Mouse (Mus musculus) naive thymus-derived CD4-positive, alpha-beta T cell, adult 2 months (primary cell): Measurements from ENCODE around the gene Zfp334.

Source experiments
- DNase-seq: peaks from one replicate; pipeline ENCODE4 v3.0.0-alpha.2; 2011; ENCODE audit warnings: low read depth

Zfp334 gene

DNA sequence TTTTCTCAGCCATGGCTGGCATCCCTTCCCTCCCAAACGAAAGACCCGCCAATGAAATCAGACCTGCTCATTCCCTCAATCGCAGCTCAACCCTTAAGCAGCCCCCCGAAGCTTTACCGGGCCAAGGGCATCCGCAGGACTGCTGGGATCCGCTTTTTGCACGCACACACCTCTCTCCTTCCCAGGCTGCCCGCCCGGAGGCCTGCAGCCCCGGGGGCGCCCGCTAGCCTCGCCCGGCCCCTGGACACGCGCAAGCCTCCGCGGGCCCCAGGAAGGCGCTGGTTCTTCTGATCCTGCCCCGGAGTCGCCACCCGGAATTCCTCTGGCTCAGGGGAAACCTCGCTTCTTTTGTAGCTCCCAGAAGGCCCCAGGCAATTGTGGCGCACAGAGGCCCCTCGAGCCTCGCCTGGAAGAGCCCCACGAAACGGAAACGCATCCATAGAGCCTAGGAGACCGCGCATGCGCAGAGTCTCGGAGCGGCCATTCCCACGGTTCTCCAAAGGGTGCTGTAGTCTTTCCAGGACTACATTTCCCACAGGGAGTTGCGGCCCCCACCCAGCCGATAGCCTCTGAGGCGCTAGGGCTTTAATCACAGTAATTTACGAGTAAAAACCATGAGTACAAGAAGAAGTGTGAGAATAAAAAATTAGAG, at the start of gene Zfp334:
TSS of gene Zfp334 (minus strand) at position 416 of the 652 bp plus-strand sequence.
- no peak for DNase-seq

DNA sequence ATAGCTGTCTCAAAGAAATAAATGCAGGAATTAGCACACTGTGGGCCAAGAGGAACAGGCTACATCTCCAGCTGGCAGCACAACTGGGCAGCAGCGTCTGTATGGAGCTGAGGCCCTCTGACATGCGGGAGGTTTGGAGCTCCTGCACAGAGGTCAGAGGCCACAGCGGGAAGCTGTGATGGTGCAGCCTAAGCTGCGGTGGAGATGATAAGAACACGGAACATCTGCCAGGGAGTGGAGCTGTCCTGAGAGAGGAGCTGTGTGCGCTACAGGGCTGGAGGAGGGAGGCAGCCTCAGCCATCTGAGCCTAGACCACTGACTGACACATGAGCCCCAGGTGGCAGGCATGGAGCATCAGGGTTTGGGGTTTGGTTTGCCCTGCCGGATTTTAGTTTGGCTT, 40.6 kb upstream of the Zfp334 start:
- no peak for DNase-seq

DNA sequence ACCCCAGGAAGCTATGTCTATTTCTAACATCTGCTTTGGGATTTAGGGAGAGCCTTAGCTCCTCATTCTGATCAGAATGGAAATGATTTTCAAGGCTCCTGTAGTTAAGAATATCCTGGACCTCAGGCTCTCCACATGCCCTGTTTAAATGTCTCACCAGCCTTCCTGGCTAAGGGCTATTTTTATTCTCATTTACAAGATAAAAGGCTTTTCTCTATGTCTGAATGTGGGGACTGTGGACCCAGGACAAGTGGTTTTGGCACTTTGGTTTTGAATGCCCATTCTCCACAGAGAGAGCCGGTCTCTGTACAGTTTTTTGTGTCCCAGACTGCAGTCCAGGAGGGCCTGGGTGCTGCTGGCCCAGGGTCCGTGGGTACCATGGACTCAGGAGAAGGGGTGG, 32.1 kb upstream of the Zfp334 start:
- no peak for DNase-seq

DNA sequence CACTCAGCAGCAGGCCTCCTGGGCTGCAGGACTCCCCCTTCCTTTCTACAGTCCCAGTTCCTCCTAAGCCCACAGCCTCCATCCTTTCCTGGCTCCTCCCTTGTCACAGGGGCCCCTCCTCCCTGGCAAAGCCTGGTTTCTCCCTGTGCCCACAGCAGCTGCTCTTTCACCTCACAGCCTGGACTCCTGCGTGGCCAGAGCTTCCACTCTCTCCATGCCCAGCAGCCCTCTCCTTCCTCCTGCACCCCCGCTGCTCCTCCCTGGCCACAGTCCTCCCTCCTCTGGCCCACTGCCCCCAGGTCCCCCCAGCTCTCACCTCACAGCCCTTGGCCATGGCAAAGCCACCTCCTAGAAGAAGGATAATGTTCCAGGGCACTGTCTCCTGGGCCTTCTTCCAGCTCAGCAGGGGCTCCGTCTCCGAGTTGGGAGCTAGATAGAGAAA, 31.6 kb upstream of the Zfp334 start:
- no peak for DNase-seq

DNA sequence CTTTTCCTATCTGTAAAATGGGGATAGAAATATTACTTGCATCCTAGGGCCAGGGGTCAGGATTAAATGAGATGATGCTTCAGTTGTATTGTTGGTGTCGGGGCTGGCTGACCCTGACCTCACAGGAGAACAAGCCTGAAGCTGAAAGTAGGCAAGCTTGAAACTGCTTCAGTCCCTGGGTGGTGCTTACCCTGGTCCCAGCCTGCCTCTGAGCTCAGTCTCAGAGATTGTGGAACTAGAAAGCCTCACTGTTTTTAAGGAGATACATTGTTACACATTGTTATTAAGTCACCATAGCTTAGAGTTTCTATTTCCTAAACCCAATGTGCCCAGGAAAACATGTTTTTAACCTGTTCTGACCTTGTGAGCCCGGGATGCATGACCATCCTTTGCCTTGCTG, 30.5 kb upstream of the Zfp334 start:
- DNase-seq, result no peak

DNA sequence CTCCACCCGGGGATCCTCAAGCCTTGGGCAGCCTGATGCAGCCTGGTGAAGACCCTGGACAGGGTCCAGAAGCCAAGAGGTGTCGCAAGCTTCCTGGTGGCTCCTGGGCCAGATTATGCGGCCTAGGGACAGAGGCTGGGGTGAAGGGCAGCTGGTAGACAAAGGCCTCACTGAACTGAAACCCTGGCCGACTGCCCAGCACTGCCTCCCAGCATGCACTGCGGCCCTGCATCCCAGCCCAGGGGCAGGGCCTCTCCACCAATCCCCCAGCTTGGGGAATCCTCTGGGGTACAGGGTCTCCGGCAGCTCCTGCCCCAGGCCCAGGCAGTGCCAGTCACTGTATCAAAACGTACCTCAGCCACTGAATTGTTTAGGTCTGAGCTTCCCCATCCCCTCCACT, 29.2 kb upstream of the Zfp334 start:
- DNase-seq, result no peak

DNA sequence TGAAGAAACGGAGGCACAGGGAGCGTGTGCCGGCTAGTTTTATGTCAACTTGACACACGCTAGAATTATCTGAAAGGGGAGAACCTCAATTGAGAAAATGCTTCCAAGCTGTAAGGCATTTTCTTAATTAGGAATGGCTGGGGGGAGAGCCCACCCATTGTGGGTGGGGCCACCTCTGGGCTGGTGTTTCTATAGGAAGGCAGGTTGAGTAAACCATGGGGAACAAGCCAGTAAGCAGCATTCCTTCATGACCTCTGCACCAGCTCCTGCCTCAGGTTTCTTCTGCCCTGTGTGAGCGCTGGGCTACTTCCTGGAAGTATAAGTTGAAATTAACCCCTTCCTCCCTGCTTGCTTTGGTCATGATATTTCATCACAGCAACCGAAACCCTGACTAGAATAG, 27.7 kb upstream of the Zfp334 start:
- DNase-seq, result no peak

DNA sequence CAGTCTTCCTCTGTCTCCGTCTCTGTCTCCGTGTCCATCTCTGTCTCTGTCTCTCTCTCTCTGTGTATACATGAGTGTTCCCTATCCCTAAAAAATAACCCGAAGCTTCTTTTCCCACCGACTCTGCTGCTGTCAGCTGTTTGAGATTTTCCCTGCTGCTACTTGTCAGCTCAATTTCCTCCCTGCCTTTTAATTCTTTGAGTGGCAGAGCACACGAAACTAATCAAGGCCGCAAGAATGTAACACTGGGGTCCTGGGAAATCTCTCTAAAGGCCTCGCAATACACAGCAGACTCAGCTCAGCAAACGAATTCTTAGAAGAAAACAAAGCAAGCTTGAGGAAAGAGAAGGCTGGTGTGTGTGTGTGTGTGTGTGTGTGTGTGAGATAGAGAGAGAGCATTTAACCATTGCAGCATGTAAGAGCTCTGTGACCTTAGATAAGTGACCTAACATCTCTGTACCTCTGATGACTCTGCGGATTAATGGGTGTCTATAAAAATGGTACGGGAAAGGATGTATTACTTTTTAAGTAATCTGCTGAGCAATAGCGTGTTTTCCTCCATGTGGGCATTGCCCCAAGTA, 27.2 kb upstream of the Zfp334 start:
- no peak for DNase-seq

DNA sequence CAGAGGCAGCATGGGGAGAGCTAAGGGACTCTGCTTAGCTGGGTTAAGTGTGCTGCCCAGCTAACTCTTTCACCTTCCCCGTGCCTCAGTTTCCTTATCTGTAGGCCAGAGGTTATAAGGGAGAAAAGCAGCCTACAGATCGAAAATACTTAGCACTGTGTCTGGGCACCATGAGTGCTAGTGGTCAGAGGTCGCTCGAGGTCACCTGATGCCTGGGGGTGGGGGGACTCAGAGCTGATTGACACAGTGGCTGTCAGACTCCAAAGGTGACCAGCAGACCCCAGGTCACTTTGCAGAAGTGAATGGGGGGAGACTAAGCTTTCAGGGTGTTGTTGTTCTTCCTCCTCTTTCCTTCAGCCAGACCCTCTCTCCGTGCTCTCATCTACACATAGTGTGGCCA, 26.3 kb upstream of the Zfp334 start:
- DNase-seq, result no peak

DNA sequence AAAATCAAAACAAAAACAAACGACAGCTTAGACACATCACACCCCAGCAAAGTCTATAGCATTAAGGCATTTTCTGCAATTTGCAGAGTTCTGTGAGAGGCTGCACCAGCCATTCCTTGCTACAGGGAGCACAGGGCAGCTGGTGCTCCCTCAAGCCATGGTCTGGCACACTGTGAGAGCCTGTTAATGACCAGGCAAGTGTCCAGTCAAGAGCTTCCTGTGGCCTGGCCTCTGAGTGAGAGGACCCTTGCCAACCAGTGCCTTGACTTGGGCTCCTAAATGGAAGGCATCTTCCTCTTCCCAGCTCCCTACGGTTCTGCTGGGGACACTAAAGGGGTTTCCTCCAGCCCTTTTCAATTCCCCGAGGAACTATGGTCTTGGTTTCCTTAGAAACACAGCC, 25.8 kb upstream of the Zfp334 start:
- no peak for DNase-seq

DNA sequence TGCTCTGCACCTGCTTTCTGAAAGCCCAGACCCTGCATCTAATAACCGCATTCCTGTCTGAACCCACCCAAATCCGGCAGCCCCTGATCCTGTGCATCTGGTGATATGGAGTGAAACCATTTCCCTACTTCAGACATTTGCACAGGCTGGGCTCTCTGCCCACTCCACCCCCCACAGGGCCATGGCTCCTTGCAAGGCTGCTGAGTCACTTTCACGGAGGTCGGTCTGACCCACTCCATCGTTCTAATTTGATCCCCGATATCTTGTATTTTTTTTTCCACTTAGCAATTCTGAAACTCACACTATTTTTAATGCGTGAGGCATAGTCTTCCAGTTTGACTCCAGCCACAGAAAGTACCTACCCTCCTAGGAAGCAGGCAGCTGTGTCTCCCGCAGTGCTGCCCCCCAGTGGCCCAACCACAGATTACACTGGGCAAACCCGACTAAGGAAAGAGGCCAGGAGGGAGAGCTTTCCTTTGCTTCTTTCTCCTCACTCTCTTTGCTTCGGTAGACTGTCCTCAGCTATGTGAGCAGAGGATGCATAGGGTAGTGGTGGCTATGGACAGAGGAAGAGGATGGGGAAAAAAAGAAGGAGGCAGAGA, 19.7 kb upstream of the Zfp334 start:
- DNase-seq, result peak; percentile 70

DNA sequence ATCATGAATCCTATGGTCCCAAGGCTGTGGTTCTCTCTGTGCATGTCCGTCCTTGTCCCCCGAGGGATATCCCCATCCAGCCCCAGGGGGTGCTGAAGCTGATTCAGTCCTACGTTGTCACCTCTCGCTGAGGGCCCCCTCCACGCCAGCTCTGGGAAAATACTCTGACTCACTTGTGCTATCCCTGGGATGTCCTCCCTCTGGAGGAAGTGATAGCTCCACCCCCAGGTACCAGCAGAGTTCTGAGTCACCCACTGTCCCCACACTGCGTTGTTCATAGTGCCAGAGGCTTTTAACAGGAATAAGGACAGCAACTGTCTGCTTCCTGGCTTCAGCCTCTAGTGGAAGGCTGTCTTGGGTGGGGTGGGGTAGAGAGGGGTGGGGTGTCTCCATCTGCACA, 17.3 kb upstream of the Zfp334 start:
- DNase-seq, result no peak

DNA sequence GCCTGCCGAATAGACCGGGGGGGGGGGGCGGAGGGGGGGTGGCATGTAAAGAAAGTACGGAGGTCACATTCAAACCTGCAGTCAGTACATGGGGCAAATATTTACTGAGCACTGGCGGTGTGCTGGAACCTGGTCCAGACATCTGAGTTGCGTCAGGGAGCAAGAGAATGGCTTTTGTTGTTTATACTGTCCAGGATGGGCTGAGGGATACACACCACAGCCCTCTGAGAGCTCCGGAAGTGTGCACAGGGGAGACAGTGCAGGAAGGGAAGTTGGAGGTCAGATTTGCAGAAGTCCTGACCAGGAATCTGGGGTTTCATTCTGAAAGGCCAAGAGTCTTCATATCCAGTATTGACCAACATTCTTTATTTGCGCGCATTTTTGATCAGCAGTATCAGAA, 16.9 kb upstream of the Zfp334 start:
- DNase-seq, result no peak

DNA sequence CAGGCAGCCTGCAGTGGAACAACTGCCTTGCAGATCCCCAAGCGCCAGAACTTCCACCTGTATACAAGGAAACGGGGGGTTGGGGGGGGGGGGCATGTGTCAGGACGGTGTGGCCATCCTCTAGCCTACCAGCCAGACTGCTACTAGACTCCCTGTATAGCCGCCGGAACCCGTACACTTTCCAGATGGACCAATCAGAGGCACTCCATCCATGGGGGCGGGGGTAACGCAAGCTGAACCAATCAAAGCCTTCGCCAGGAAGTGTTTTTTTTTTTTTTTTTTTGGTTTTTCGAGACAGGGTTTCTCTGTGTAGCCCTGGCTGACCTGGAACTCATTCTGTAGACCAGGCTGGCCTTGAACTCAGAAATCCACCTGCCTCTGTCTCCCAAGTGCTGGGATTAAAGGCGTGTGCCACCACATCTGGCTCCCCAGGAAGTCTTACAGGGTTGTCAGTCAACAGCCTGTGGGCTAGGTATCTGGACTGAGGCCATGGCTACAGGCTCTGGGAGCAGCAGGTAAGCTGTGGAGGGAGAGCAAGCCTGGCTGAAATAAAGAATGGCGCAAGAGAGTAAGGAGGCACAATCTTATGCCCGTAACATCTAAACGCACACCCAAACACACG, 10.2 kb upstream of the Zfp334 start:
- DNase-seq, result no peak

DNA sequence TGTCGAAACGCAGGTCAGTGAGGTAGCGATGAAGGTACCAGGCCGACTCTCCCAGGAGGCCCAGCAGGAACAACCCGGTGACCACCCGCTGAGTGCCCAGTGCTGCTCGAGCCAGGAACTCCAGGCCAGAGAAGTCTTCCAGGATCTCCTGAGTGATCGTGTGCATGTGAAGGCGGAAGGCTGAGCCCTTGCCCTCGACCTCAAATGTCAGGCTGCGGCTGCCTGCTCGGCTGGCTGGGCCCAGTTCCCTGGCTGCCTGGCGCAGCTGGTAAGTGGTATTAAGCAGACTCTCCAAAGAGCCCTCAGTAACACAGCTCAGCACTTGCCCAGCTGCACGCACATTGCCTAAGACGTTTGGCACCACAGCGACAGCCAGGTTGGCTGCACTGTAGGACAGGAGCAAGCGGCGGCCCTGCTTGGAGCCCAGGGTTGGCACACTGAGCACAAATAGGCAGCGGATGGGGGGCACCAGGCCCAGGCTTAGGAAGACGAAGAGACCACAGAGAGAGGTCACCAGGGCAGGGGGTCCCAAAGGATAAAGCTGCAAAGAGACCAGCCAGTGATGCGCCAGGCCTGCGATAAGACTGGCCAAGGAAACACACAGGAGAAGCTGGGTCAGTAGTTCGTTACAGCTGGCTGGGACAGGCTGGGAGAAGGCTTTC, 9.6 kb upstream of the Zfp334 start:
- no peak for DNase-seq

DNA sequence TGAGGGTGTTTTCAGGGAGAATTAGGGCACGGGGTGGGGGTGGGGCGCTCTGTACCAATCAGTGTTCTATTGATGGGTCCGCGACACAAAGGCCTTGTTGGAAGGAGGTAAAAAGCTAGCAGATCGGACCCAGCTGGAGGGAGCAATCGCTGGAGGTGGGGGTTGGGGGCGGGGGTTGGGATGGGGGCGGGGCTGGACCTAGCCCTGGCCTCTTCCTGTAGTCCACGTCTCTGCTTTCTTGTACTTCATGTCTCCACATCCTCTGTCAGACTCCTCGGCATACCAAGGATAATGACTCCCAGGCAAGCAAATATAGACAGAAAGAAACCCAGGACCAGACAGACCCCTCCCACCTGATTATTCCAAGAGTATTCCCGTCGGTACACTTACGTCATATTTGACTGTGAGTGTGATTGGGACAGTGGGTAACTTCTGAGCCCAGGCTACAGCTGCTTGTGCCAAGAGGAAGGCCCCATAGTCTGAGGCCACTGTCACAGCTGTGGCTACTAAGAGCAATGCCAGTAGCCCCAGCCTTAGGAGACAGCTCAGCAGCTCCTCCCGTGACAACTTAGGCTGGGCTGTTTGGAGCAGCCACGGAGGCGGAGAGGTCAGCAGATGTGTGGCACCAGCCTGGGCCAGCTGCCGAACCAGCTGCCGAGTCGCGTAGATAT, 8.9 kb upstream of the Zfp334 start:
- DNase-seq, result no peak

DNA sequence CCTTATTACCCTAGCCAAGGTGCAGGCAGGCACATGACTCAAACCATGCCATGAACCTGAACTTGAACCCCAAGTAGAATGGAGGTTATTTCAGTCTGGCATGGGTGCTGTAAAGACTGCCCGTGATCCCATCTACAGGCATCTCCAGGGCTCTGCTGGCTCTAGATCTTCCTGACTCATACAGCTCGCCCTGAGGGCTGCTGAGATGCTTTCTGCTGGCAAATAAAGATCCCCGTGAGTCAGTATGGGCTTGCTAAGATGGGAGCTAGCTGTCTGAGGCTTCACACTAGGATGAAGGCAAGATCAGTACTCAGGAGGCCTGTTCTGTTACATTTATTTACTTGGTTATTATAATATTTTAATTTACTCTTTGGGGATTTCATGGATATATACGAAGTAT, 4.1 kb upstream of the Zfp334 start:
- DNase-seq, result no peak

DNA sequence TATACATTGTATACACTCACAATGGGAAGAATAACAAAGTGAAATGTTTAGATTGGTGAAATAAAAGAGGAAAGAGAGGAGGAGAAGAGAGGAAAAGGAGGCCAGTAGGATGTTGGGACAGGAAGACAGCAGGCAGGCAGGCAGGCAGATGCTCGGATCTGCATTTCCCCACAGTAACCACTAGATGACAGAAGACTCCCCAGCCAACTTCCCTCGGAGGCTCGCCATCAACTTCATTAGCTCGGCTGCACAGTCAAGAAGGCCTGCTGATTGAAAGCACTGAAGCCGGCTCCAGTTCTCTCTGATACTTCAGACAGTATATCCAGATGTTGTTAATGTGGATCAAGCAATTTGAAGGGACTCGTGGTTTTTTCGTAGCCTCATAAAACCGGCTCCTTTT, 3.5 kb upstream of the Zfp334 start:
- DNase-seq, result peak; percentile 63

DNA sequence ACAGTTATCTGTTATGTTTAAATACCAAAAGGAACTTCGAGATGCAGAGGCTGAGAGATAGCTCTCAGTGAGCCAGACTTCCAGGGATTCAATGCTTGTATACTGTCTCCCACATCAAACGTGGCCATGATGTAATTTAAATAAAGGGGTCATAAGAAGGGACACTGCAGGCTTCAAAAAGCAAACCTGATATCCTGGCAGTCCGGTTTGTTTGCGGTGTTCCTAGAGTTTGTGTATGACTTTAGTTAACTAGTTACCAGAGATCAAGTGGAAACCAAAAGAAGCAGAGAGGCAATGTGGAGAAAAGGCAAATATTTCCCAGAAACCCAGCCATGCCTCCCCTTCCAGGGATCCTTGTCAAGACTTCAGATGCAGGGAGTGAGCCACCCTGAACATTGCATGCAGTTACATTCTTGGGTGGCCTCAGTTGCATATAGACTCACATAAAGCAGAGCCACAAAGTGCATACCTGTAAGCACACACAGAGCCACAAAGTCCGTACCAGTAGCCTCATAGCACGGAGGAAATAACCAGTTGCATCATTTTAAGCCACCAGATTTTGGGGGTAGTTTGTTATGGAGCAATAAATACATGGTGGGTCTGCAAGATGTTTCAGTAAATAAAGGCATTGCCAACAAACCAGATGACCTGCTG, 1.4 kb upstream of the Zfp334 start:
- no peak for DNase-seq

DNA sequence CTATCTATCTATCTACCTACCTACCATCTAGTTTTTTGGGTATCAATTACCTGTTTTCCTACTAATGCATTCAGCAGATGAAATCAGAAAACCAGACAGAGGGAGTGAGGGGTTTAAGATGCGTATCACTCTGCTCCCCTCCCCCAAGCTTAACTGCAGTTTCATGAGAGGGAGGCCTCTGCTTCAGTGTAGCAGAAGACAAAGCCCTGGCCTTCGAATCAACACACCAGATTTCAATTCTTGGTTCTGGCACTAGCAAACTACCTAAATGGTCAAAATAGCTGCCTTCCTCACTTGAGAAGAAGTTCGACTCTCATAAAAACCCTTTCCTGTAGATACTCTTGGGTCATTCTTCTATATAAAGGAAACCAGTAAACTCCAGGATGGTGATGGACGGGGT, 689 bp downstream of the Zfp334 start:
- no peak for DNase-seq

DNA sequence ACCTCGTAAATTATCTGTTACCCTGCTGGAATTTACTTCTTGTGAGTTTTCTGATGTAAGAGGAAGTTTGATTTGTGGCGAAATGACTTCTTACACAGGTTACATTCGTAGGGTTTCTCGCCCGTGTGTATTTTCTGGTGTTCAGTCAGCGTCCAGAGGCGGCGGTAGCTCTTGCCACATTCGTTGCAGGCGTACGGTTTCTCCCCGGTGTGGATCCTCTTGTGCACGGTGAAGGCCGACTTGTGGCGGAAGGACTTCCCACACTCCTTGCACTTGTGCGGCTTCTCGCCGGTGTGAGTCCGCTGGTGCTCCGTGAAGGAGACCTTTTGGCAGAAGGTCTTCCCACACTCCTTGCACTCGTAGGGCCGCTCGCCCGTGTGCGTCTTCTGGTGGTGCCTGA, 8.0 kb downstream of the Zfp334 start:
- no peak for DNase-seq

DNA sequence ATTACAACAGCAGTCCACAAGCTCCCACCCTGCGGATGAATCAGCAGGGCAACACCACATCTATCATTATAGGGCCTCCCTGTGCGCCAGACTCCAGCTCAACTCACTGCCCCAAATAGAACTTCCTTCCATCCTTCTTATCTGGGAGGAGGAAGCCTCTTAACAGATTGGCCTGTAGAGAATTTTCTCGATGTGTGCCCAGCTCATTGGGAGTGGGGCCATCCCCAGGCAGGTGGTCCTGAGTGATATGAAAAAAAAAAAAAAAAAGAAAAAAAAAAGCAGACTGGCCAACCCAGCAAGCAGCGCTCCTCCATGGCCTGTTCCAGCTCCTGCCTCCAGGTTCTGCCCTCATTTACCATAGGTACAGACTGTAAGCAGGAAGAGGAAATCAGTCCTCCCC, 12.1 kb downstream of the Zfp334 start:
- DNase-seq, result no peak
